Mouse (Mus musculus): Measurements from ENCODE around the gene Lman2l. TPM values are rescaled to one million over a fixed set of nuclear protein-coding genes. Genes with fewer than 3 reads are reported as not detected.

The Lman2l gene
- polyA plus RNA-seq, 1 experiment from 2014 or later = 65.1 TPM

GRCm38 (mm10) chr1:36429511-36429910 lies 15.6 kb downstream of the Lman2l start:
- 93% methylated on average over 2 of the region's 2 CpGs for WGBS
- Histone ChIP-seq H3K4me3 (replicated peaks) (no peak overlapping the region), H3K27ac (no peak overlapping the region), H3K36me3 (peaks cover 97% of the 10 kb centered on the region), H3K27me3 (no peaks in the 10 kb centered on the region), H3K4me1 (replicated peaks) (no peaks in the 10 kb centered on the region), H3K9ac (replicated peaks) (no peak overlapping the region), H3K4me2 (no peak overlapping the region), H3K9me3 (no peaks in the 10 kb centered on the region)
- ATAC-seq (ENCODE audit: insufficient number of reproducible peaks, insufficient read depth, low FRiP score, low TSS enrichment, low read depth) = no peak

GRCm38 (mm10) chr1:36404531-36404930 lies 40.5 kb downstream of the Lman2l start:
- H3K9ac ChIP-seq (replicated peaks) = no peak overlapping the region
- H3K27ac ChIP-seq = no peak overlapping the region
- no peaks in the 10 kb centered on the region for H3K4me1 ChIP-seq (replicated peaks)
- H3K4me3 ChIP-seq (replicated peaks) = no peak overlapping the region
- no peak for ATAC-seq (ENCODE audit: insufficient number of reproducible peaks, insufficient read depth, low FRiP score, low TSS enrichment, low read depth)
- 82% methylated on average over 6 of the region's 6 CpGs for WGBS
- H3K4me2 ChIP-seq = no peak overlapping the region
- no peaks in the 10 kb centered on the region for H3K27me3 ChIP-seq
- H3K9me3 ChIP-seq = no peaks in the 10 kb centered on the region
- no peaks in the 10 kb centered on the region for H3K36me3 ChIP-seq

- Histone ChIP-seq H3K27me3 (no peaks in the 10 kb centered on the region), H3K36me3 (no peaks in the 10 kb centered on the region), H3K4me1 (replicated peaks) (no peaks in the 10 kb centered on the region), H3K9ac (replicated peaks) (no peak overlapping the region), H3K9me3 (no peaks in the 10 kb centered on the region), H3K27ac (no peak overlapping the region), H3K4me2 (no peak overlapping the region), H3K4me3 (replicated peaks) (no peak overlapping the region)
- ATAC-seq (ENCODE audit: insufficient number of reproducible peaks, insufficient read depth, low FRiP score, low TSS enrichment, low read depth) = no peak
- 73% methylated on average over 4 of the region's 4 CpGs for WGBS
Measured at GRCm38 (mm10) chr1:36401509-36401908, 43.6 kb downstream of the Lman2l start.

- ATAC-seq (ENCODE audit: insufficient number of reproducible peaks, insufficient read depth, low FRiP score, low TSS enrichment, low read depth) = no peak
- Histone ChIP-seq H3K9ac (replicated peaks) (no peak overlapping the region), H3K27me3 (no peaks in the 10 kb centered on the region), H3K36me3 (no peaks in the 10 kb centered on the region), H3K27ac (no peak overlapping the region), H3K4me2 (no peak overlapping the region), H3K4me3 (replicated peaks) (no peak overlapping the region), H3K4me1 (replicated peaks) (no peaks in the 10 kb centered on the region), H3K9me3 (no peaks in the 10 kb centered on the region)
- 37% methylated on average over 6 of the region's 6 CpGs for WGBS
Measured at GRCm38 (mm10) chr1:36397041-36397440, 48.0 kb downstream of the Lman2l start.

GRCm38 (mm10) chr1:36379582-36379981 lies 65.5 kb downstream of the Lman2l start:
- H3K9ac ChIP-seq (replicated peaks) = no peak overlapping the region
- no peaks in the 10 kb centered on the region for H3K27me3 ChIP-seq
- no peak overlapping the region for H3K4me2 ChIP-seq
- no peak for ATAC-seq (ENCODE audit: insufficient number of reproducible peaks, insufficient read depth, low FRiP score, low TSS enrichment, low read depth)
- H3K36me3 ChIP-seq = no peaks in the 10 kb centered on the region
- no peaks in the 10 kb centered on the region for H3K9me3 ChIP-seq
- no peak overlapping the region for H3K27ac ChIP-seq
- H3K4me3 ChIP-seq (replicated peaks) = no peak overlapping the region
- H3K4me1 ChIP-seq (replicated peaks) = no peaks in the 10 kb centered on the region
- 78% methylated on average over 4 of the region's 4 CpGs for WGBS

- H3K4me1 ChIP-seq (replicated peaks) = no peaks in the 10 kb centered on the region
- H3K4me3 ChIP-seq (replicated peaks) = no peak overlapping the region
- WGBS = 79% methylated on average over 6 of the region's 6 CpGs
- H3K9me3 ChIP-seq = no peaks in the 10 kb centered on the region
- no peak overlapping the region for H3K4me2 ChIP-seq
- no peak overlapping the region for H3K27ac ChIP-seq
- ATAC-seq (ENCODE audit: insufficient number of reproducible peaks, insufficient read depth, low FRiP score, low TSS enrichment, low read depth) = no peak
- no peaks in the 10 kb centered on the region for H3K27me3 ChIP-seq
- no peaks in the 10 kb centered on the region for H3K36me3 ChIP-seq
- H3K9ac ChIP-seq (replicated peaks) = no peak overlapping the region
Measured at GRCm38 (mm10) chr1:36378880-36379279, 66.2 kb downstream of the Lman2l start.

- Histone ChIP-seq H3K4me1 (replicated peaks) (peaks cover 10% of the 10 kb centered on the region), H3K4me2 (no peak within 1 kb of the TSS), H3K4me3 (replicated peaks) (no peak within 1 kb of the TSS), H3K9me3 (0 out of 2 replicates have a peak, but pooled peaks cover 3% of the 10 kb centered on the region), H3K27ac (no peak within 1 kb of the TSS), H3K36me3 (0 out of 2 replicates have a peak, but pooled peaks cover 4% of the 10 kb centered on the region), H3K9ac (replicated peaks) (no peak within 1 kb of the TSS), H3K27me3 (no peaks in the 10 kb centered on the region)
- 83% methylated on average over 10 of the region's 10 CpGs for WGBS
- ATAC-seq (ENCODE audit: insufficient number of reproducible peaks, insufficient read depth, low FRiP score, low TSS enrichment, low read depth) = no peak
Measured at GRCm38 (mm10) chr1:36371934-36372845, 72.9 kb downstream of the Lman2l start, which contains the start of gene Fer1l5. Fer1l5 (plus strand) TSS chr1:36372291.

- H3K9ac ChIP-seq (replicated peaks) = no peak overlapping the region
- ATAC-seq (ENCODE audit: insufficient number of reproducible peaks, insufficient read depth, low FRiP score, low TSS enrichment, low read depth) = no peak
- H3K4me3 ChIP-seq (replicated peaks) = no peak overlapping the region
- H3K27ac ChIP-seq = no peak overlapping the region
- peaks cover 10% of the 10 kb centered on the region for H3K4me1 ChIP-seq (replicated peaks)
- peaks cover 11% of the 10 kb centered on the region for H3K36me3 ChIP-seq
- H3K9me3 ChIP-seq = 0 out of 2 replicates have a peak, but pooled peaks cover 3% of the 10 kb centered on the region
- no peak overlapping the region for H3K4me2 ChIP-seq
- H3K27me3 ChIP-seq = no peaks in the 10 kb centered on the region
- 85% methylated on average over 6 of the region's 6 CpGs for WGBS
Measured at GRCm38 (mm10) chr1:36370918-36371317, 74.2 kb downstream of the Lman2l start.

Other genes starting within 250 kb of the Lman2l start
- 47.2 and 52.9 TPM in 2 replicates for gene Uggt1, start 200.6 kb downstream of the Lman2l start, polyA plus RNA-seq (2016; fragmentation: Nextera tagmentation; extraction: Ambion mirVana)
- gene Neurl3, start 170.6 kb downstream of the Lman2l start, polyA plus RNA-seq (2016; fragmentation: Nextera tagmentation; extraction: Ambion mirVana) = 0.55 and 0.74 TPM in 2 replicates
- gene Arid5a, start 137.5 kb downstream of the Lman2l start, polyA plus RNA-seq (2016; fragmentation: Nextera tagmentation; extraction: Ambion mirVana) = 4.5 and 4.9 TPM in 2 replicates
- 51.5 and 52.8 TPM in 2 replicates for gene Kansl3, start 76.1 kb downstream of the Lman2l start, polyA plus RNA-seq (2016; fragmentation: Nextera tagmentation; extraction: Ambion mirVana)
- 1.6 TPM in 2 replicates for gene Fer1l5, start 73.0 kb downstream of the Lman2l start, polyA plus RNA-seq (2016; fragmentation: Nextera tagmentation; extraction: Ambion mirVana)
- gene Cnnm4, start 26.3 kb upstream of the Lman2l start, polyA plus RNA-seq (2016; fragmentation: Nextera tagmentation; extraction: Ambion mirVana) = 16.8 and 17.7 TPM in 2 replicates
- 4.4 and 5.9 TPM in 2 replicates for gene Cnnm3, start 66.6 kb upstream of the Lman2l start, polyA plus RNA-seq (2016; fragmentation: Nextera tagmentation; extraction: Ambion mirVana)
- 18.5 and 19.0 TPM in 2 replicates for gene Ankrd23, start 91.6 kb upstream of the Lman2l start, polyA plus RNA-seq (2016; fragmentation: Nextera tagmentation; extraction: Ambion mirVana)
- gene Gm42417, start 94.2 kb upstream of the Lman2l start, polyA plus RNA-seq (2016; fragmentation: Nextera tagmentation; extraction: Ambion mirVana) = 0.67 and 0.74 TPM in 2 replicates
- gene Ankrd39, start 102.2 kb upstream of the Lman2l start, polyA plus RNA-seq (2016; fragmentation: Nextera tagmentation; extraction: Ambion mirVana) = 24.1 and 26.8 TPM in 2 replicates
- 34.1 and 35.3 TPM in 2 replicates for gene Sema4c, start 113.1 kb upstream of the Lman2l start, polyA plus RNA-seq (2016; fragmentation: Nextera tagmentation; extraction: Ambion mirVana)
- gene Fam178b, start 237.9 kb upstream of the Lman2l start, polyA plus RNA-seq (2016; fragmentation: Nextera tagmentation; extraction: Ambion mirVana) = 0.26 and 0.82 TPM in 2 replicates
- 454 and 462 TPM in 2 replicates for gene Cox5b, start 246.2 kb upstream of the Lman2l start, polyA plus RNA-seq (2016; fragmentation: Nextera tagmentation; extraction: Ambion mirVana)